Mouse (Mus musculus) heart, embryonic 12.5 days (tissue): Measurements from ENCODE around the gene Pard3b. TPM values are rescaled to one million over a fixed set of nuclear protein-coding genes. Genes with fewer than 3 reads are reported as not detected.

Source experiments
- ATAC-seq: fragments of 200-750 bp; cut with Nextera tagmentation; 2 replicates; pipeline ENCODE4 v1.8.0; 2017; ENCODE audit warnings: moderate TSS enrichment, moderate library complexity; ENCODE audit not compliant: insufficient number of reproducible peaks, low FRiP score
- H3K27ac ChIP-seq: fragments of 300-500 bp; sonication (generic); 2 replicates; pipeline ENCODE4 v1.5.1; 2016; ENCODE audit warnings: mild to moderate bottlenecking, moderate library complexity; ENCODE audit not compliant: poor library complexity, severe bottlenecking
- H3K27me3 ChIP-seq: fragments of 300-500 bp; sonication (generic); replicated peaks from 2 replicates; pipeline ENCODE4 v1.6.1; 2016; ENCODE audit warnings: mild to moderate bottlenecking, moderate library complexity
- H3K36me3 ChIP-seq: fragments of 300-500 bp; sonication (generic); 2 replicates; pipeline ENCODE4 v1.6.1; 2016; ENCODE audit warnings: mild to moderate bottlenecking, moderate library complexity
- H3K4me1 ChIP-seq: fragments of 300-500 bp; sonication (generic); replicated peaks from 2 replicates; pipeline ENCODE4 v1.6.1; 2016; ENCODE audit warnings: mild to moderate bottlenecking
- H3K4me2 ChIP-seq: fragments of 300-500 bp; sonication (generic); 2 replicates; pipeline ENCODE4 v1.6.1; 2016; ENCODE audit warnings: mild to moderate bottlenecking, moderate library complexity
- H3K4me3 ChIP-seq: fragments of 300-500 bp; sonication (generic); 2 replicates; pipeline ENCODE4 v1.5.1; 2016; ENCODE audit warnings: mild to moderate bottlenecking
- H3K9ac ChIP-seq: fragments of 300-500 bp; sonication (generic); 2 replicates; pipeline ENCODE4 v1.6.1; 2016; ENCODE audit warnings: mild to moderate bottlenecking, moderate library complexity
- H3K9me3 ChIP-seq: fragments of 300-500 bp; sonication (generic); replicated peaks from 2 replicates; pipeline ENCODE4 v1.6.1; 2016; ENCODE audit warnings: mild to moderate bottlenecking, moderate library complexity
- WGBS: fragments of 180-500 bp; shearing (Covaris S2); methylation state at CpG from one replicate; pipeline ENCODE4 v1.1.7; 2016; 5-methylcytosine and 5-hydroxymethylcytosine counted together
- polyA plus RNA-seq: library from polyadenylated mRNA; unstranded; fragments of >200 nt; fragmentation: Nextera tagmentation; extraction: Ambion mirVana; gene quantifications from 2 replicates; pipeline ENCODE4 v1.2.1, GENCODE M21; 2016

Pard3b gene
- polyA plus RNA-seq, 1 experiment from 2014 or later: 16.0 TPM

DNA sequence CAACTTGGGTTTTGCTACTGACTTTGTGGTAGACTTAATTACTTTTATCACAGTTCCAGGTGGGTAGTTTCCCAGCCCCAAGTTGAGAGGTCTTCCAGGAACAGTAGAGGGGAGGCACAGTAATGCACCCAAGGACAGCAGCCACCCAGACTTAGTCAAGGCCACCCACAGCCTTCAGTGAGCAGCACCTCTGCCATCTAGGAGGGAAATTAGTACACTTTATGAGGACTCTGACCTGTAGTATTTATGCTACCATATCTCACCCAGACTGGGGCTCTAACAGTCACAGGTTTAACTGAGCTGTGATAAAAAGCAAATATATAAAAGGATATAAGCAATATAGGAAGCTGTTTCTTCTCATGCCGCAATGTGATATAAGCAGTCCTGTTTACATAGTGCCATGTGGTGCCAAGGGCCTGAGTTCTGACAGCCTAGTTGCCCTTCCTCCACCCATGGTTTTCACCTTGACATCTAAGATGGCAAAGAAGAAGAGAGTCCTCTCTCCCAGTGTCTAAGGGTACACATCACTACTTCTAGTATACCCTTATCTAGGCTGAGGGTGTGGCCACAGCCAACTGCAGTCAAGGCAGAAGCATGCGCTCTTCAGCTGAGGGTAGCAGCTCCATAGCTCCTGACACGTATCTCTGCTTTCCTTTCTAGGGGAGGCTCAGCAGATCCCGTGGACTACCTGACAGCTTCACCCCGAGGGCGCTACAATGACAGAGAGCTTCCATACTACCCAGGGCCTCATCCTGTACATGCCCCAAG, 998.5 kb downstream of the Pard3b start:
- peaks cover 8% of the 10 kb centered on the region for H3K4me1 ChIP-seq
- H3K27ac ChIP-seq: no peak overlapping the region
- no peaks in the 10 kb centered on the region for H3K27me3 ChIP-seq
- H3K4me3 ChIP-seq: no peak overlapping the region
- no peaks in the 10 kb centered on the region for H3K36me3 ChIP-seq
- H3K9ac ChIP-seq: no peak overlapping the region
- whole genome bisulfite sequencing: 76% methylated on average over 6 of the region's 6 CpGs
- no peak overlapping the region for H3K4me2 ChIP-seq
- 0 out of 2 replicates have a peak, but pooled peaks have one; percentile 36 for ATAC-seq
- 0 out of 2 replicates have a peak, but pooled peaks cover 5% of the 10 kb centered on the region for H3K9me3 ChIP-seq

DNA sequence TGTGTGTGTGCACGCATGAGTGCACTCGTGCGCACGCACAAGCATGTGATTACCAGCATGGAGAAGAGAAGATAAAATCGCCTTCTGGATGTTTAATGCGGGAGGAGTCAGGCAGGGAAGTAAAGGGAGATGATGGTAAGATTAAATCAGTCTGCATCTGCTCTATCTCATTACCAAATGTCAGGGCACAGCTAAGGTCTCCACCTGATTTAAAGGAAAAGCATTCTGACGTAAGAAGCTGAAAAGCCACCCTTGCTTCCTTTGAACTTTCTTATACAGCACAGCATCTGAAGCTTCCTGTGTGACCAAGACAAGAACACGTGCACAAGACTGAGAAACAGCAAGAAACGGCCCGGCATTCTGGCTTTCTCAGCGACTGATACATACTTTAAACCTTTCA, 1000.4 kb downstream of the Pard3b start:
- ATAC-seq: no peak
- no peak overlapping the region for H3K27ac ChIP-seq
- H3K9ac ChIP-seq: no peak overlapping the region
- no peaks in the 10 kb centered on the region for H3K36me3 ChIP-seq
- H3K4me1 ChIP-seq: peaks cover 8% of the 10 kb centered on the region
- no peak overlapping the region for H3K4me3 ChIP-seq
- H3K9me3 ChIP-seq: 0 out of 2 replicates have a peak, but pooled peaks cover 5% of the 10 kb centered on the region
- no peaks in the 10 kb centered on the region for H3K27me3 ChIP-seq
- 74% methylated on average over 11 of the region's 11 CpGs for WGBS
- H3K4me2 ChIP-seq: no peak overlapping the region

GRCm38 (mm10) chr1:62639440-62639839, 1000.8 kb downstream of the Pard3b start:
- no peaks in the 10 kb centered on the region for H3K36me3 ChIP-seq
- H3K4me1 ChIP-seq: peaks cover 8% of the 10 kb centered on the region
- no peak overlapping the region for H3K4me2 ChIP-seq
- no peak overlapping the region for H3K27ac ChIP-seq
- WGBS: 75% methylated on average over 4 of the region's 4 CpGs
- 0 out of 2 replicates have a peak, but pooled peaks cover 3% of the 10 kb centered on the region for H3K9me3 ChIP-seq
- no peak overlapping the region for H3K9ac ChIP-seq
- H3K4me3 ChIP-seq: no peak overlapping the region
- no peaks in the 10 kb centered on the region for H3K27me3 ChIP-seq
- no peak for ATAC-seq

GRCm38 (mm10) chr1:62644631-62645278, 1006.1 kb downstream of the Pard3b start:
- Histone ChIP-seq H3K27ac (no peak overlapping the region), H3K4me3 (no peak overlapping the region), H3K9me3 (no peaks in the 10 kb centered on the region), H3K27me3 (no peaks in the 10 kb centered on the region), H3K9ac (no peak overlapping the region), H3K36me3 (no peaks in the 10 kb centered on the region), H3K4me1 (peaks cover 14% of the 10 kb centered on the region), H3K4me2 (no peak overlapping the region)
- 82% methylated on average over 8 of the region's 8 CpGs for WGBS
- ATAC-seq: no peak

- H3K9ac ChIP-seq: no peak overlapping the region
- H3K4me3 ChIP-seq: no peak overlapping the region
- no peaks in the 10 kb centered on the region for H3K9me3 ChIP-seq
- no peak for ATAC-seq
- peaks cover 14% of the 10 kb centered on the region for H3K4me1 ChIP-seq
- H3K27me3 ChIP-seq: no peaks in the 10 kb centered on the region
- no peak overlapping the region for H3K4me2 ChIP-seq
- WGBS: 85% methylated on average over 2 of the region's 2 CpGs
- H3K27ac ChIP-seq: no peak overlapping the region
- H3K36me3 ChIP-seq: no peaks in the 10 kb centered on the region
Observed at GRCm38 (mm10) chr1:62646812-62647211, 1008.2 kb downstream of the Pard3b start.

DNA sequence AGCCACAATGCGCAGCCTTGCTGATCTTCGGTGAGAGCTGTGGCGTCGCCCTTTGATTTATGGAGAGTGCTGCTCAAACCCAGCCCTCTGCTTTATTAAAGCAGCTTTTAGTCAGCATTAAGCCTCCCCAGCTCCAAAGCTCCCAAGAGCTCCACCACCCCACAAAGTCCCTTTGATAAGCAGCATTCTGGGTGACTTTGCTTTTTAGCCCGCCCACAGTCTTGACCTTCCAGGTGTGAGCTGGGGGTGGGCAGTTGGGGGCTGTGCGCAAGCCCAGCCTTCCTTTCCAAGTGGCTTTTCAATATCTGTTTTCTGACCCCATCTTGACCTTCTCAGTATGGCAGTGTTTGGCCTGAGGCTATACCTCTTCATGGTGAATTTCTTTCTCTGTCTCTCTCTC, 1009.5 kb downstream of the Pard3b start:
- H3K4me2 ChIP-seq: peak overlapping the region; percentile 36; the same call in 1 of the 2 replicates
- ATAC-seq: no peak
- H3K27ac ChIP-seq: no peak overlapping the region
- no peak overlapping the region for H3K9ac ChIP-seq
- no peaks in the 10 kb centered on the region for H3K9me3 ChIP-seq
- WGBS: 54% methylated on average over 6 of the region's 6 CpGs
- H3K4me1 ChIP-seq: peaks cover 14% of the 10 kb centered on the region
- H3K36me3 ChIP-seq: no peaks in the 10 kb centered on the region
- no peaks in the 10 kb centered on the region for H3K27me3 ChIP-seq
- no peak overlapping the region for H3K4me3 ChIP-seq

GRCm38 (mm10) chr1:62648591-62648990, 1010.0 kb downstream of the Pard3b start:
- no peaks in the 10 kb centered on the region for H3K27me3 ChIP-seq
- no peak overlapping the region for H3K27ac ChIP-seq
- 31% methylated on average over 5 of the region's 5 CpGs for WGBS
- H3K9me3 ChIP-seq: no peaks in the 10 kb centered on the region
- H3K36me3 ChIP-seq: no peaks in the 10 kb centered on the region
- no peak overlapping the region for H3K4me2 ChIP-seq
- peaks cover 14% of the 10 kb centered on the region for H3K4me1 ChIP-seq
- no peak overlapping the region for H3K4me3 ChIP-seq
- ATAC-seq: no peak
- H3K9ac ChIP-seq: no peak overlapping the region

DNA sequence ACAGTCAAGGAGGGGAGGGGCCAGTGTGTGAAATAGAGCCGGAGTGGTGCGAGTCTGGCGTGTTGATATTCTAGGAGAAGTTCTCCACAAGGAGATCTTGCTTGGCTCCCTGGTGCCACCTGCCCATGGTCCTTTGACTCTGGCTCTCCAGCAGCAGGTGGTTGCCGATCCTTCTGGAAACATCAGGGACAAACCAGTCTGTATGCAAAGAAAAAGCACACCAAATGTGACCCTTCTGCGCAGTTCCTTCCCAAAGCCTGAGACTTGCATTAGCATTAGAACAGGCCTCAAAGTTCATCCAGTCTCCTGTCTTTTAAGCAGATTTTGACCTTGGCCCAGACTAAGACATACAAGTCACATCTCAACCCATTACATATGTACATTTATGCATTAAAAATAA, 1011.9 kb downstream of the Pard3b start:
- Histone ChIP-seq H3K4me1 (peaks cover 17% of the 10 kb centered on the region), H3K4me3 (no peak overlapping the region), H3K27ac (no peak overlapping the region), H3K4me2 (no peak overlapping the region), H3K9ac (no peak overlapping the region), H3K9me3 (no peaks in the 10 kb centered on the region), H3K27me3 (no peaks in the 10 kb centered on the region), H3K36me3 (no peaks in the 10 kb centered on the region)
- no peak for ATAC-seq
- WGBS: 75% methylated on average over 5 of the region's 5 CpGs

DNA sequence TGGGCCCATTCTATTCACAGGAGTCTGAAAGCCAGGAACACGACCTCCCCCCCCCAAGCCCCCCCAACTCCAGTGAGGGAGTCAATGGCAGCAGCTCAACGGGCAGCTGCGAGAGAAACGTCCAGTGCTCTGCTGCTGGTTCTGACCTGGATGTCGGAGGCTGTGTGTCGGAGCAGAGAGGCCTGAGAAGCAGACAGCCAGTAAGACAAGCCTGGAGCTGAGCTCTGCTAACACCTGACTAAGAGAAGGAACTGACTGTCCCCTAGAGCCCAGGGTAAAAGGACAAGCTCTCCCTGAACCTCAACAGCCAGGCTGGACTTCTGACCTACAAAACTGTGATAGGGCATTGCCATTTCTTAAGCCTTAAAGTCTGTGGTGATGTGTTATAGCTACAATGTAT, 1015.8 kb downstream of the Pard3b start:
- H3K27ac ChIP-seq: no peak overlapping the region
- H3K36me3 ChIP-seq: no peaks in the 10 kb centered on the region
- no peak overlapping the region for H3K9ac ChIP-seq
- H3K4me3 ChIP-seq: no peak overlapping the region
- ATAC-seq: no peak
- H3K9me3 ChIP-seq: no peaks in the 10 kb centered on the region
- H3K27me3 ChIP-seq: no peaks in the 10 kb centered on the region
- 0 out of 2 replicates have a peak, but pooled peaks cover 3% of the 10 kb centered on the region for H3K4me1 ChIP-seq
- 73% methylated on average over 6 of the region's 6 CpGs for WGBS
- no peak overlapping the region for H3K4me2 ChIP-seq

DNA sequence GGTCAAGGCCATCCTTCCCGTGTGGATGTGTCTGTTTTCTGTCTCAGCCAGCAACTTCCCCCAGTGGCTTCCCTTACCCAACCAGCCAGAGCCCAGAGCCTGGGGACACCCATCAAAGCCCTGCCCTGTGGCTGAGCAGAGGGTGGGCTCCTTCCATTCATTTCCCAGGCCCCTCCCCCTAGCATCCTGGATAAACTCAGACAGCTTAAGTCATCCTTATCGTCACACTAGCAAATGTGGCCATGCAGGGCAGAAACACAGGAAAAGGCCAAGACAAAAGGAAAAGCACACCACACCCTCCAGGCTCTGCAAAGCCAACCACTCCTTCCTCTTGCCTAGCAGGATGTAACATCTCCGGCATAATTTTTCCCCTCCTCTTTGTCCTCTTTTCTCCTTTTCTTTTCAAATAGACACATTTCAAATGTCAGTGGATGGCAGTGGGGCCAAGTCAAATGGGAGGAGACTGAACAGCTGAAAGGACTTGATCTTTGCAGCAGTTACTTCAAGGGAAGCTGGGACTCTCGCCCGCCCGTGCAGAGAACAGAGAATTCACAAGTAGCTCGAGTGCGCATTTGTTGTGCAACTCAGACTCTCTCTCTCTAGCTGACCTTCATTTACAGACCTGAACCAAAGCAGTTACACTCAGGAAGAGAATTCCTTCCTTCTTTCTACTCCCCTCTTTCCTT, 1026.5 kb downstream of the Pard3b start:
- Histone ChIP-seq H3K9ac (no peak overlapping the region), H3K27me3 (no peaks in the 10 kb centered on the region), H3K4me3 (no peak overlapping the region), H3K36me3 (0 out of 2 replicates have a peak, but pooled peaks cover 2% of the 10 kb centered on the region), H3K27ac (peak overlapping the region; percentile 84), H3K4me1 (peaks cover 7% of the 10 kb centered on the region; the same call in 1 of the 2 replicates), H3K9me3 (peaks cover 7% of the 10 kb centered on the region), H3K4me2 (no peak overlapping the region)
- peak; percentile 89 for ATAC-seq
- WGBS: 37% methylated on average over 8 of the region's 8 CpGs
